Mouse (Mus musculus): ENCODE data around the gene Cog7. TPM values are rescaled to one million over a fixed set of nuclear protein-coding genes. Genes with fewer than 3 reads are reported as not detected.

Gene Cog7
- polyA plus RNA-seq, 1 experiment from 2014 or later = 22.1 TPM

GRCm38 (mm10) chr7:121927882-121928281 lies 53.6 kb downstream of the Cog7 start:
- ATAC-seq (replicated peaks) = no peak
- no peak overlapping the region for H3K4me2 ChIP-seq (replicated peaks)
- WGBS = 87% methylated on average over 2 of the region's 2 CpGs
- H3K9ac ChIP-seq (replicated peaks) = no peak overlapping the region
- no peaks in the 10 kb centered on the region for H3K9me3 ChIP-seq
- no peak overlapping the region for H3K27ac ChIP-seq (replicated peaks)
- H3K4me3 ChIP-seq = no peak overlapping the region
- no peaks in the 10 kb centered on the region for H3K27me3 ChIP-seq
- H3K4me1 ChIP-seq = no peaks in the 10 kb centered on the region
- H3K36me3 ChIP-seq = no peaks in the 10 kb centered on the region

- H3K27ac ChIP-seq (replicated peaks) = no peak overlapping the region
- H3K9me3 ChIP-seq = no peaks in the 10 kb centered on the region
- H3K9ac ChIP-seq (replicated peaks) = no peak overlapping the region
- H3K27me3 ChIP-seq = no peaks in the 10 kb centered on the region
- no peak overlapping the region for H3K4me3 ChIP-seq
- no peak for ATAC-seq (replicated peaks)
- no peak overlapping the region for H3K4me2 ChIP-seq (replicated peaks)
- 93% methylated on average over 7 of the region's 7 CpGs for WGBS
- no peaks in the 10 kb centered on the region for H3K36me3 ChIP-seq
- no peaks in the 10 kb centered on the region for H3K4me1 ChIP-seq
These were observed 57.1 kb downstream of the Cog7 start for GRCm38 (mm10) chr7:121924361-121924760.

- 82% methylated on average over 6 of the region's 6 CpGs for WGBS
- no peaks in the 10 kb centered on the region for H3K36me3 ChIP-seq
- no peak overlapping the region for H3K4me2 ChIP-seq (replicated peaks)
- no peaks in the 10 kb centered on the region for H3K4me1 ChIP-seq
- no peaks in the 10 kb centered on the region for H3K27me3 ChIP-seq
- H3K9me3 ChIP-seq = no peaks in the 10 kb centered on the region
- H3K4me3 ChIP-seq = no peak overlapping the region
- H3K9ac ChIP-seq (replicated peaks) = no peak overlapping the region
- no peak for ATAC-seq (replicated peaks)
- H3K27ac ChIP-seq (replicated peaks) = no peak overlapping the region
These were observed 67.6 kb downstream of the Cog7 start for GRCm38 (mm10) chr7:121913944-121914343.

- no peak for ATAC-seq (replicated peaks)
- 77% methylated on average over 8 of the region's 8 CpGs for WGBS
- Histone ChIP-seq H3K4me3 (no peak overlapping the region), H3K27me3 (no peaks in the 10 kb centered on the region), H3K9me3 (no peaks in the 10 kb centered on the region), H3K4me1 (no peaks in the 10 kb centered on the region), H3K9ac (replicated peaks) (no peak overlapping the region), H3K36me3 (no peaks in the 10 kb centered on the region), H3K4me2 (replicated peaks) (no peak overlapping the region), H3K27ac (replicated peaks) (no peak overlapping the region)
These were observed 69.3 kb downstream of the Cog7 start for GRCm38 (mm10) chr7:121912250-121912649.

GRCm38 (mm10) chr7:121906879-121907278 lies 74.6 kb downstream of the Cog7 start:
- H3K27me3 ChIP-seq = no peaks in the 10 kb centered on the region
- H3K4me3 ChIP-seq = no peak overlapping the region
- no peak for ATAC-seq (replicated peaks)
- no peak overlapping the region for H3K9ac ChIP-seq (replicated peaks)
- no peaks in the 10 kb centered on the region for H3K9me3 ChIP-seq
- WGBS = 80% methylated on average over 4 of the region's 4 CpGs
- no peak overlapping the region for H3K4me2 ChIP-seq (replicated peaks)
- no peaks in the 10 kb centered on the region for H3K4me1 ChIP-seq
- H3K36me3 ChIP-seq = no peaks in the 10 kb centered on the region
- no peak overlapping the region for H3K27ac ChIP-seq (replicated peaks)

GRCm38 (mm10) chr7:121902757-121903411 lies 78.6 kb downstream of the Cog7 start:
- no peak overlapping the region for H3K27ac ChIP-seq (replicated peaks)
- no peaks in the 10 kb centered on the region for H3K36me3 ChIP-seq
- no peaks in the 10 kb centered on the region for H3K9me3 ChIP-seq
- peaks cover 9% of the 10 kb centered on the region; the same call in 1 of the 2 replicates for H3K4me1 ChIP-seq
- H3K27me3 ChIP-seq = no peaks in the 10 kb centered on the region
- H3K4me3 ChIP-seq = no peak overlapping the region
- ATAC-seq (replicated peaks) = no peak
- no peak overlapping the region for H3K4me2 ChIP-seq (replicated peaks)
- 78% methylated on average over 8 of the region's 8 CpGs for WGBS
- no peak overlapping the region for H3K9ac ChIP-seq (replicated peaks)

GRCm38 (mm10) chr7:121899940-121900339 lies 81.6 kb downstream of the Cog7 start:
- 5% methylated on average over 7 of the region's 7 CpGs for WGBS
- Histone ChIP-seq H3K27ac (replicated peaks) (no peak overlapping the region), H3K4me1 (peaks cover 9% of the 10 kb centered on the region; the same call in 1 of the 2 replicates), H3K4me3 (peak overlapping the region; percentile 10), H3K36me3 (no peaks in the 10 kb centered on the region), H3K27me3 (no peaks in the 10 kb centered on the region), H3K9me3 (no peaks in the 10 kb centered on the region), H3K9ac (replicated peaks) (0 out of 2 replicates have a peak overlapping the region, but pooled peaks have one; percentile 9), H3K4me2 (replicated peaks) (peak overlapping the region; percentile 35)
- peak; percentile 55; the same call in 1 of the 2 replicates for ATAC-seq (replicated peaks)

- Histone ChIP-seq H3K27ac (replicated peaks) (no peak overlapping the region), H3K36me3 (no peaks in the 10 kb centered on the region), H3K27me3 (no peaks in the 10 kb centered on the region), H3K9me3 (no peaks in the 10 kb centered on the region), H3K4me1 (peaks cover 9% of the 10 kb centered on the region; the same call in 1 of the 2 replicates), H3K9ac (replicated peaks) (0 out of 2 replicates have a peak overlapping the region, but pooled peaks have one; percentile 9), H3K4me2 (replicated peaks) (peak overlapping the region; percentile 35), H3K4me3 (peak overlapping the region; percentile 10)
- 7% methylated on average over 14 of the region's 14 CpGs for WGBS
- 0 out of 2 replicates have a peak, but pooled peaks have one; percentile 26 for ATAC-seq (replicated peaks)
These were observed 82.2 kb downstream of the Cog7 start for GRCm38 (mm10) chr7:121899311-121899710.

GRCm38 (mm10) chr7:121896689-121897088 lies 84.8 kb downstream of the Cog7 start:
- Histone ChIP-seq H3K36me3 (no peaks in the 10 kb centered on the region), H3K4me2 (replicated peaks) (no peak overlapping the region), H3K9me3 (no peaks in the 10 kb centered on the region), H3K4me1 (peaks cover 9% of the 10 kb centered on the region; the same call in 1 of the 2 replicates), H3K4me3 (no peak overlapping the region), H3K27me3 (no peaks in the 10 kb centered on the region), H3K9ac (replicated peaks) (no peak overlapping the region), H3K27ac (replicated peaks) (no peak overlapping the region)
- 65% methylated on average over 6 of the region's 6 CpGs for WGBS
- no peak for ATAC-seq (replicated peaks)

GRCm38 (mm10) chr7:121890636-121891360 lies 90.7 kb downstream of the Cog7 start:
- no peaks in the 10 kb centered on the region for H3K9me3 ChIP-seq
- no peak for ATAC-seq (replicated peaks)
- no peak overlapping the region for H3K4me2 ChIP-seq (replicated peaks)
- no peak overlapping the region for H3K27ac ChIP-seq (replicated peaks)
- no peaks in the 10 kb centered on the region for H3K4me1 ChIP-seq
- no peaks in the 10 kb centered on the region for H3K27me3 ChIP-seq
- no peak overlapping the region for H3K9ac ChIP-seq (replicated peaks)
- no peak overlapping the region for H3K4me3 ChIP-seq
- H3K36me3 ChIP-seq = no peaks in the 10 kb centered on the region
- WGBS = 91% methylated on average over 13 of the region's 13 CpGs

- WGBS = 88% methylated on average over 4 of the region's 4 CpGs
- H3K27me3 ChIP-seq = no peaks in the 10 kb centered on the region
- H3K4me2 ChIP-seq (replicated peaks) = no peak overlapping the region
- no peaks in the 10 kb centered on the region for H3K9me3 ChIP-seq
- H3K4me1 ChIP-seq = no peaks in the 10 kb centered on the region
- H3K9ac ChIP-seq (replicated peaks) = no peak overlapping the region
- no peak for ATAC-seq (replicated peaks)
- H3K27ac ChIP-seq (replicated peaks) = no peak overlapping the region
- H3K36me3 ChIP-seq = no peaks in the 10 kb centered on the region
- no peak overlapping the region for H3K4me3 ChIP-seq
These were observed 101.3 kb downstream of the Cog7 start for GRCm38 (mm10) chr7:121880246-121880645.

- H3K4me3 ChIP-seq = no peak overlapping the region
- WGBS = 89% methylated on average over 7 of the region's 7 CpGs
- ATAC-seq (replicated peaks) = no peak
- H3K36me3 ChIP-seq = no peaks in the 10 kb centered on the region
- no peaks in the 10 kb centered on the region for H3K9me3 ChIP-seq
- H3K27ac ChIP-seq (replicated peaks) = no peak overlapping the region
- H3K4me1 ChIP-seq = no peaks in the 10 kb centered on the region
- no peaks in the 10 kb centered on the region for H3K27me3 ChIP-seq
- H3K9ac ChIP-seq (replicated peaks) = no peak overlapping the region
- no peak overlapping the region for H3K4me2 ChIP-seq (replicated peaks)
These were observed 106.7 kb downstream of the Cog7 start for GRCm38 (mm10) chr7:121874784-121875183.
